Mouse (Mus musculus): ENCODE data around the gene Ttc30a1. TPM values are rescaled to one million over a fixed set of nuclear protein-coding genes. Genes with fewer than 3 reads are reported as not detected.
"Not testable (repeated sequence)": the region's sequence is repeated elsewhere in the genome, so short reads cannot be mapped to it uniquely, and the experiment has no call there.

The Ttc30a1 gene
- total RNA-seq, 2 experiments from 2014 or later = 0.72 to 1.3 TPM

DNA sequence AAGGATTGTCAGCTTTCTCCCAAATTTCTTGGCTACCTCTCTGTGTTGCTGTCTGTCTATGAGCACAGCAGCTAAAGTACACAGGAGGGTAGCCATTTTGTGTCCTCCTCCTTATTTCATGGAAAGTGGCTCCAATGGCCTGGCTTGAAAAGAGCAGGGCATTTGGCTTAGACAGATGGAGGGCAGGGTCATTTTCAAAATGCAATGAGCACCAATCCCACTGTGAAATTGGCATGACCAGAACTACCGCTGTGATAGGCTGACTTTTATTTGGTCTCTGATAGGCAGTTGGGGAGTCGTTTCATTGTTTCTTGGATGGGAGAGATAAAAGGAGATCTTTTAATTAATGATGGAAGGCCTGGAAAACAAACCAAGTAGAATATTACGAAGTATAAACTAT lies 2.1 kb upstream of the Ttc30a1 start:
- DNase-seq = no peak
- intact Hi-C loops (cut with DNase I) = loop anchor here (2.0 kb wide), 1 partner anchor 87 kb away; no protein-coding TSS in a partner anchor

- DNase-seq = no peak
- intact Hi-C loops (cut with DNase I) = no loop called here
Observed at GRCm38 (mm10) chr2:75983091-75983490, 1.3 kb upstream of the Ttc30a1 start.

DNA sequence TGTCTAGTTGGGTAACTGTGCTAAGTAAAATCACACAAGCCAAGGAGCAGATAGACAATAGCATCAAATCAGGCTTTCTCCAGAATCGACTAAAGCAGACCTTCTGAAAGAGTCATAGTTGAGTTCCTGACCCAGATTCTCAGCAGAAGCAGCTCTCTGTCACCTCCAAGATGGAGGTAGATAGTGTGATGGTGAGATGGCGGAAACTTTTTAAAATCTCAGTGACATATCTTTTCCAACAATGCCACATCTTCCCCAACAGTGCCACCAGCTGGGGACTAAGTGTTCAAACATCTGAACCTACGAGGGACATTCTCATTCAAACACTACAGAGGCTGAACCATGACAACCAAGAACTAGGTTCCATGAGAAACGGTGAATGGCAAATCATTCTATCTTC lies 859 bp upstream of the Ttc30a1 start:
- no peak for DNase-seq
- intact Hi-C loops (cut with DNase I) = no loop called here

- intact Hi-C loops (cut with DNase I); DNase-seq: not testable (repeated sequence)
Observed at GRCm38 (mm10) chr2:75980933-75981439, 781 bp downstream of the Ttc30a1 start.

DNA sequence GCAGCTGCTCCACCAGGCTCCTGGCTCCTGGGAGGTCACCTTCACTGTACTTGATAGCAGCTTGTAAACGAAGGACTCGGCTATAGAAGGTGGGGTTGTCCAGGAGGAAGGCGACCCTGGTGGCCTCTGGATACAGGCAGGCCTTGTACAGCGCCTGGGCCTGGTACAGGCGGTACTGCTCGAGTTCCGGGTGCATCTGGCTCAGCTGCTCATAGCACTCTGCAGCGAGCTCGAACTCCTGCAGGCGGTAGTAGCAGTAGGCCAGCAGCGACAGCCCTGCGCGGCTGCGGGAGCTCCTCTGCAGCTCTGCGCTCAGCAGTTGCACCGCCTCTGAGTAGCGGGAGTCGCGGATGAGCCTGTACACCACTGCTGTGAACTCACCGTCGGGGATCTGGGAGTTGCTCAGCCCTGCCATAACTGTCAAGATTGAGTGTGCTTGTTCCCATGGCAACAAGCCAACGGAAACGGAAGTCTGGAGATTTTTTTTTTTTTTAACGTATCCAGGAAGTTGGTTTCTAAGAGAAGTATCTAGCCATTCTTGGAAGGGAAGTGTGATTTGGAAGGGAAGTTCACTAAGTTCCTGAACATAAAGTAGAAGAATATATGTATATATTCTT lies 3.9 kb downstream of the Ttc30a1 start, which contains the start of gene Ttc30a2:
Gene Ttc30a2 (minus strand): TSS at position 419 of the 617 bp plus-strand sequence.
- intact Hi-C loops (cut with DNase I); DNase-seq: not testable (repeated sequence)

DNA sequence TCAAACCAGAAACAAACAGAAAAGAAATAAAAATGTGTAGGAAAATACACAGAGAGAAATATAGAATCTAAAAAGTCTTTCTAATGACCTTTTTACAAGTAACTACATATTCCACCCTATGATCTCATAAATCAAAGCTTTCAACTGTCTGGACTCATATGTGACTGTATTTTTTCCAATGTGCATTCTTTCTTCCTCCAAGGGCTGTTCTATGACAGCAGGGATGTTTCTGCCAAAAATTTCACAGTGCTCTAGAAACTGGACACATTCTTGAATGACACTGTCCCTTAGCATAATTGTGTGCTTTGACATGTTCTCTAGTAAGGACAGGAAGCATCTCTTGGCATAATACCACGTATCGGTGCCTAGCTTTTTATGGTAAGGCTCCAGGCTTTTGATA lies 5.7 kb downstream of the Ttc30a1 start:
- intact Hi-C loops (cut with DNase I); DNase-seq: not testable (repeated sequence)

DNA sequence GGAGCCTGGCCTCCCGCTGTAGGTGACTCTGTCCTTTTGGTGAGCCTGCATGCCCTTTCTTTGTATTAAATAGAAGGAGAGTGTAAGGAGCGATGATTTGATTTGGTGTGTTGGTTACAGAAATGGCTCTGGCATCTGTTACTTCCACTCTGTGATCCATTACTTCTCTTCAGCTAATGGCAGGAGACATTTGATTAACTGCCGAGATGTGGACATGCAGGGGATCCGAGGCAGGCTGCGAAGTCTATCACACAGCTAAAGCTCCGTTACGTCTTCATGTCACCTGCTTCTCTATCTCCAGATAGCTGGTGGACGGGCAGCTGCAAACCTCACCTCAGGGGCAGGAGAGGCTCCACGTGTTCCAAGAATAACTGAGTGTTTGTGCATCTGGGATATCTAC lies 7.6 kb downstream of the Ttc30a1 start:
- no peak for DNase-seq
- intact Hi-C loops (cut with DNase I) = no loop called here

- peak in 1 of 2 experiments; percentile 27 for DNase-seq
- intact Hi-C loops (cut with DNase I) = loop anchor here (1.0 to 10.0 kb wide), 3 partner anchors 82 to 360 kb away; no protein-coding TSS in a partner anchor
Observed at GRCm38 (mm10) chr2:75964972-75965371, 16.8 kb downstream of the Ttc30a1 start.

GRCm38 (mm10) chr2:75964512-75964911 lies 17.3 kb downstream of the Ttc30a1 start:
- peak; percentile 50 to 53 for DNase-seq
- intact Hi-C loops (cut with DNase I) = loop anchor here (1.0 to 10.0 kb wide), 2 partner anchors 81 to 360 kb away; no protein-coding TSS in a partner anchor

- intact Hi-C loops (cut with DNase I) = loop anchor here (1.0 to 10.0 kb wide), 2 partner anchors 81 to 359 kb away; no protein-coding TSS in a partner anchor
- no peak for DNase-seq
Observed at GRCm38 (mm10) chr2:75964051-75964450, 17.7 kb downstream of the Ttc30a1 start.

DNA sequence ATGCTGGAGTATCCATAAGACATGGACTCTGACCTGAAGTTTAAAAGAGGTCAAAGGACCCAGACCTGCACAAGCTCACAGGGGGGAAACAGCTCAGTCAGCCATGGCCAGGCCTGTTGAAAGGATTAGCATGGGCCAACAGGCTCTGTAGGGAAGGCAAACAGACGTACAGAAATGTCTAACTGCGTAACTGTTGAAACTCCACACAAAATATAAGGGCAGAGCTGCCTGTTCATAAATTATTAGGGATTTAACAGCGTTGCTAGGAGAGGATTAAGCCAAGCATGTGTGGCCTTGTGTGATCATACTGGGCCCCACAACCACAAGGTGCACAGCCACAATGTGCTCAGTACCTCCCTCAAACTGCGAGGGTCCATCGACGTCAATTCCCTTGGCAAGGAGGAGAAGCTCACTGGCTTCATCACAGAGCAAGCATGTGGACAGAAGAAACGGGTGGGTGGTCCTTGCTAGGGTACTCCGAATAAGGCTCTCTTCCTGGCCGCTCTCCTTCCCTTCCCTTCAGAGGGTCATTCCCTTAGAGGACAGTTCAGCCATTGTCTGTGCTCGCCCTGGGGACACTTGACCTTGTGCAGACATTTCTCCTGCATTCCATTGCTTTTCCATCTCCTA lies 18.4 kb downstream of the Ttc30a1 start:
- no peak for DNase-seq
- intact Hi-C loops (cut with DNase I) = loop anchor here (10.0 kb wide), 1 partner anchor 359 kb away; no protein-coding TSS in a partner anchor

DNA sequence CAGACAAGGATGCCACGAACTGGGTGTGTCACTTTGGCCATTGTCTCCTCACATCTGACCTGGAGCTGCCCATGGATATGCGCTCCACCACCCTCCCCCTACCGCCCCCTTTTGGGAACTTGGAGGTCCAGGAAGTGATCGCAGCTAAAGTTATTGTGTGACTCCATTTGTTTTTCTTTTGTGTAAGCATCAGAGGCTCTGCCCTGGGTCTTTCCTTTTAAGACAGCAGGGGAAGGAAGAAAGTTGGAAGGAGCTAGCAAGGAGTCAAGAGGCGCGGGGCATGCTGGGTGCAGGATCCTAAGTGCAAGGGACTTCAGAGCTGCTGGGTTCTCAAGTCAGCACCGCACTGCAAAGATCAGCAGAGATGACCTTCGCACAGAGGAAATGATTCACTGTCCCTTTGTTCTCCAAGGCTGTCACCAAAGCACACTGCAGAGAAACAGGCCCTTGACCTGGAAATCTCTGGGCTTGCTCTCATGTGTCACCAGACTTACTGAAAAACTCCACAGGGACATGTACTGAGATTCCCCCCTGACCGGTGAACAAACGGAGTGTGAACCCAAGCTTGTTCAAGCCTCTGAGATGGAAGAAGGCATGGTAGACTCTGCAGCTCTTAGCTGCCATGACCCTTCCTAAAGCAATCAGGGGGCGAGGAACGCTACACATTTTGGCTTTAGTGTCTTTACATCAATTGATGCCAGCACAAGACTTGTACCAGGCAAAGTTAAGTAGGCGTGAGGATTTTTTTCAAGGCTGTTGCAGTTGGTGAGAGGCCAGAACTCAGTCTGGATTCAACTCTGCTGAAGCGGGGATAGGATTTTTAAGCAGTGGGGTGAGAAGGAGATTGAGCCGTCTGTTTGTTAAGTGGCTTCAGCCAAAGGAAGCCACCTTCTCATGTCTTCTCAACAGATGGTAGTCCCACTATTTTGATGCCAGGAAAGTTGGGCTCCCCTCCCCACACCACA lies 21.1 kb downstream of the Ttc30a1 start:
- intact Hi-C loops (cut with DNase I) = loop anchor here (10.0 kb wide), 1 partner anchor 356 kb away; no protein-coding TSS in a partner anchor
- peak in 1 of 2 experiments; percentile 16 for DNase-seq

DNA sequence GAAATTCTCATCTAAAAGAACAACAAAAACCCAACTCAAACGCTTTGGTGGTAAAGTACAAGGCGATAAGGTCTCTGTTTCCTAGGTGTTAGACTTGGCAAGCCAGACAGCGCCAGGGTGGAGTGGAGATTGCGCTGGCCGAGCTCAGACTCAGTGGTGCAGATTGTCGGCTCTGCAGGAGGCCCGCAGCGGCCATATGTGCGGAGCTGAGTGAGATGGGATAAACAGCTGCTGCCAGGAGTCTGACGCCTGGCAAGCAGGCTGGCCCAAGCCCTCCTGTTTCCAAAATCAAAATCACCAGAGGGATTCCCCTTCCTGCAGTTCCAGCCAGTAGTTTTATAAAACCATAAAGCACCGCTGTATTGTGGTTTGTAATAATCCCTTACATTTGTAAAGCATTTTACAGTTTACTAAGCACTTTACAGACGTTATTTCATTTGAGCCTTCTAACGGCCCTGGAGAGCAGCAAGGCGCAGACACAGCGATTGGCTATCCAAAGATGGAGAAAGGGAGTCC lies 21.9 kb downstream of the Ttc30a1 start:
- peak in 1 of 2 experiments; percentile 16 for DNase-seq
- intact Hi-C loops (cut with DNase I) = loop anchor here (10.0 kb wide), 1 partner anchor 355 kb away; no protein-coding TSS in a partner anchor

DNA sequence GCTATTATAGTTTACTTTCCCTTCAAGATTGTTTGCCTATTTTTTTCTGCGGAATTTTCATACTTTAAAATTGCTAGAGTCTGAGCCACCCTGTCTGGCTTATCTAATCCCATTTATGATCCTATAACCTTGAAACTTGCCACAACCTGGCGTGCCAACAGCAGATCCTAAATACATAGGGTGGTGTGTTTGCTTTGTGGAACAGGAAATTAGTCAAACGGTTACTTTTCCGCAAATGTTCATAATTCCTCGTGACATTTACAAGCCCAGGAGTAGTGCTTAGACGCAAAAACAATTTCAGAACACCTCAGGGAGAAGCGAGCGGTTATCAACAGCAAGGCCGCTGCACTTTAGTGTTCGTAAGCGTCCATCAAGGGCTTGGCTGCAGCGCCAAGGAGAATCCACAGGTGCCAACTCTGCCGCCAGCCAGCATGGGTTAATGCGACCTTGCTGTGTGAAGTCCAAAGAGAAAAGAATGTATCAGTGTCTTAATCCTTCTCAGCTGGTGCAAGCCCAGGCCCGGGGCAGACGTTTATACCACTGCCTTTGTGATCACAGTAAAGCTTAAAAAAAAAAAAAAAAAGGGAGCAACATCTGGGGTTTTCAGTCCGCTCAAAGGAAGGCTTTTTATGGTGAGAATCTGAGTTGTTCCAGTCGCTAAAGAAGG lies 22.5 kb downstream of the Ttc30a1 start:
- DNase-seq = no peak
- intact Hi-C loops (cut with DNase I) = no loop called here

GRCm38 (mm10) chr2:75955709-75956108 lies 26.1 kb downstream of the Ttc30a1 start:
- intact Hi-C loops (cut with DNase I) = no loop called here
- DNase-seq = no peak

DNA sequence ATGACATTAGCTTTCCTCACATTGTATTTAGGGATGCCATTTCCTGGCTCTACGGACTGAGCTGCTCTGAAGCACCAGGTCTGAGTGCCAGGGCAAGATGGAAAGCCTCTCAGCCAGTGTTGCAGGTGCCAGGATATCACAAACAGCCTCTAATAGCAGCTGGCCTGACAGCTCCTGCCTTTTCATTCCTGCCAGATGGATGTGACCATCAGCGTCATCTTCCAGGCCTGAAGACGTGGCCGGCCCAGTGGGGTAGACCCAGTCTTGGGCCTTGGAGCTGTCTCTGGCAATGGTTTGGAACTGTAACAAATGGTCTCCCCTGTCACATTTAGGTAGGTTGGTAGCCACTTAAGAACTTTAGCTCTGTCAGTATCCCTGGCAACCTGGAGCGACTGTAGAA lies 28.4 kb downstream of the Ttc30a1 start:
- intact Hi-C loops (cut with DNase I) = no loop called here
- DNase-seq = no peak

- intact Hi-C loops (cut with DNase I) = no loop called here
- DNase-seq = no peak
Observed at GRCm38 (mm10) chr2:75950685-75951084, 31.1 kb downstream of the Ttc30a1 start.

- intact Hi-C loops (cut with DNase I) = no loop called here
- peak; percentile 59 to 71 for DNase-seq
Observed at GRCm38 (mm10) chr2:75938117-75939063, 43.4 kb downstream of the Ttc30a1 start, which contains the start of gene Ttc30b. TSS of gene Ttc30b (minus strand) at chr2:75938585.
